In the genomic region with DNA sequence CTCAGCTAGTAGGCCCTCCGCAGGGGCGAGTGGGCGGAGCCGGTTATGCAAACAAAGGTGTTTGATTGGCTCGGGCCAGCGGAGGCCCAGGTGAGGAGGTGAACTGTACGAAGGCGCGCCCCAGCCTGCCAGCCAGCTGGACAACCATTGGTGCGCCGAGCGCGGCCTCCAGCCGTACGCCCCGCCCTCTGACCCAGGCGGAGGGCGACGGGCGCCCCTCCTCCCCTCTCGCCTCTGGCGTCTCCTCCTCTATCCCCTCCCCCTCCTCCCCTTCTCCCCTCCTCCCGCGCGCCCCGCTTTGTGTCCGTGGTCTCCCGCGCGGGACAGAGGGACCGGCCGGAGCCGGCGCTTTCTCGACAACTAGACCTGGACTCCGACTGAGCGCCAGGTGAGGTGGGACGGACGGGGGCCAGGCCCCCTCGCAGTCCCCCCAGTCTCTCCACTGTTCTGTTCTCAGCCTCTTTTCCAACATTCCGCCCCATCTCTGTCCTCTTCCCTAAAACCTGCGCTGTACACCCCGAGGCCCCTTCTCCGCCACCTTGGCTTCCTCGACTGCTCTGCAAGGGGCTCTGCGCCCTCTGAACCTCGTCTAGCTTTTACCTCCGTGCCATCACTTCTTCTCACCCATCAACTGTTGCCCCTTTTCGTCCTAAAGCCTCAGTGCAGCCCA, we compare ENCODE assay signal across 8 mouse cellular contexts. TPM values are rescaled to one million over a fixed set of nuclear protein-coding genes. Genes with fewer than 3 reads are reported as not detected.
DNase-seq lines count a peak whose midpoint lies in the region; ATAC-seq and TF ChIP-seq lines count a peak whose summit lies in the region.

No protein-coding gene starts in this region.

- H3K4me2 ChIP-seq in midbrain, embryonic 11.5 days, result peak overlapping the region; percentile 53

- H3K9ac ChIP-seq in midbrain, embryonic 11.5 days (ENCODE audit: low read length), result peak overlapping the region; percentile 87

- peak overlapping the region; percentile 96 for H3K27ac ChIP-seq in forebrain, embryonic 10.5 days
- H3K27ac ChIP-seq in limb, embryonic 10.5 days, result peak overlapping the region; percentile 95
- H3K27ac ChIP-seq in midbrain, embryonic 11.5 days (ENCODE audit: low read depth, low read length), result peak overlapping the region; percentile 73; the same call in 1 of the 2 replicates

- peak overlapping the region; percentile 58; the same call in 1 of the 2 replicates for H3K4me3 ChIP-seq in G1E (ENCODE audit: low read depth, low read length)
- peak overlapping the region; percentile 68 for H3K4me3 ChIP-seq in forebrain, embryonic 10.5 days
- H3K4me3 ChIP-seq in limb, embryonic 10.5 days, result peak overlapping the region; percentile 68
- H3K4me3 ChIP-seq in midbrain, embryonic 11.5 days (ENCODE audit: low read depth, low read length), result peak overlapping the region; percentile 57

- intact Hi-C loops in heart, postnatal 25 days (cut with DNase I), result loop anchor here (10.0 kb wide), 1 partner anchor 168 kb away; no protein-coding TSS in a partner anchor

- no peaks in the 10 kb centered on the region for H3K36me3 ChIP-seq in G1E (replicated peaks)
- H3K36me3 ChIP-seq in forebrain, embryonic 10.5 days (replicated peaks), result no peaks in the 10 kb centered on the region; the same call in 1 of the 2 replicates
- H3K36me3 ChIP-seq in limb, embryonic 10.5 days, result peaks cover 3% of the 10 kb centered on the region; the same call in 1 of the 2 replicates
- no peaks in the 10 kb centered on the region for H3K36me3 ChIP-seq in midbrain, embryonic 11.5 days (ENCODE audit: control insufficient read depth, insufficient read depth, low read length)

- H3K9me3 ChIP-seq in G1E (replicated peaks), result no peaks in the 10 kb centered on the region
- H3K9me3 ChIP-seq in forebrain, embryonic 10.5 days, result no peaks in the 10 kb centered on the region
- H3K9me3 ChIP-seq in limb, embryonic 10.5 days (replicated peaks), result no peaks in the 10 kb centered on the region
- H3K9me3 ChIP-seq in midbrain, embryonic 11.5 days (ENCODE audit: control insufficient read depth, low read length), result no peaks in the 10 kb centered on the region

- DNase-seq in G1E (ENCODE audit: low spot score), result no peak
- DNase-seq in c-Kit-positive CD71-negative TER-119-negative erythroid progenitor cells, embryonic 14.5 days (ENCODE audit: low read depth), result peak; percentile 40
- peak; percentile 75 for DNase-seq in forebrain, embryonic 10.5 days (ENCODE audit: extremely low spot score, low spot score)
- peak; percentile 36 for DNase-seq in heart, postnatal 25 days (ENCODE audit: low spot score)
- DNase-seq in limb, embryonic 10.5 days (ENCODE audit: low spot score), result peak; percentile 79
- DNase-seq in midbrain, embryonic 11.5 days (ENCODE audit: low spot score, missing footprints), result peak; percentile 95
- DNase-seq in spleen, adult 18-20 months, result peak; percentile 47 to 59
- no peak for DNase-seq in layer of hippocampus, postnatal 14 days (ENCODE audit: low spot score in 2 of 2)

- peaks cover 3% of the 10 kb centered on the region for H3K4me1 ChIP-seq in G1E (ENCODE audit: insufficient read depth, low read depth, low read length)
- H3K4me1 ChIP-seq in forebrain, embryonic 10.5 days, result peaks cover 38% of the 10 kb centered on the region
- H3K4me1 ChIP-seq in limb, embryonic 10.5 days, result peaks cover 17% of the 10 kb centered on the region
- peaks cover 6% of the 10 kb centered on the region; the same call in 1 of the 2 replicates for H3K4me1 ChIP-seq in midbrain, embryonic 11.5 days (ENCODE audit: control insufficient read depth, insufficient read depth, low read length)

- H3K27me3 ChIP-seq in G1E (ENCODE audit: insufficient read depth, low read length), result peaks cover 3% of the 10 kb centered on the region; the same call in 1 of the 2 replicates
- peaks cover 52% of the 10 kb centered on the region for H3K27me3 ChIP-seq in forebrain, embryonic 10.5 days (ENCODE audit: poor library complexity, severe bottlenecking)
- peaks cover 84% of the 10 kb centered on the region for H3K27me3 ChIP-seq in limb, embryonic 10.5 days (ENCODE audit: low read depth, poor library complexity, severe bottlenecking)
- peaks cover 3% of the 10 kb centered on the region for H3K27me3 ChIP-seq in midbrain, embryonic 11.5 days (ENCODE audit: control insufficient read depth, insufficient read depth, low read length)

- TF ChIP-seq CTCF in G1E (IDR thresholded peaks at IDR 0.05; ENCODE audit: low read depth, low read length), result no peak

- no peak for ATAC-seq in G1E (ENCODE audit: extremely low read depth, insufficient number of reproducible peaks, low FRiP score, poor library complexity, severe bottlenecking)
- ATAC-seq in midbrain, embryonic 11.5 days (ENCODE audit: low FRiP score), result peak; percentile 93

- 23% methylated on average over 35 of the region's 49 CpGs for WGBS in forebrain, embryonic 10.5 days
- WGBS in limb, embryonic 10.5 days, result 17% methylated on average over 35 of the region's 49 CpGs
- WGBS in midbrain, embryonic 11.5 days, result 16% methylated on average over 26 of the region's 49 CpGs

RNA-seq across cellular contexts. Expression of gene Dlg3, which starts 9.6 kb away (rescaled TPM):
- not detected in 2 replicates for total RNA-seq in G1E (2014; fragmentation: Nextera tagmentation)
- 0.05 TPM in 1 of 2 replicates, not detected in the other for total RNA-seq in G1E (2017)
- polyA plus RNA-seq in G1E (2012), result not detected in 2 replicates
- polyA plus RNA-seq in forebrain, embryonic 10.5 days (2016; fragmentation: Nextera tagmentation; extraction: Ambion mirVana), result 15.6 and 16.8 TPM in 2 replicates
- total RNA-seq in heart, postnatal 25 days (2021), result 1 to 10 TPM; 3.2 to 3.4 TPM
- 15.7 and 17.4 TPM in 2 replicates for polyA plus RNA-seq in limb, embryonic 10.5 days (2016; fragmentation: Nextera tagmentation; extraction: Ambion mirVana)
- polyA plus RNA-seq in midbrain, embryonic 11.5 days (2014; fragmentation: Nextera tagmentation; extraction: Ambion mirVana), result 7.5 and 9.7 TPM in 2 replicates
- total RNA-seq in layer of hippocampus, postnatal 14 days (2021), result 100 to 1,000 TPM; 138 to 153 TPM

RNA-seq across cellular contexts. Expression of gene Gdpd2, which starts 47.4 kb away (rescaled TPM):
- total RNA-seq in G1E (2014; fragmentation: Nextera tagmentation) (not detected in 2 replicates), G1E (2017) (0.16 TPM in 1 of 2 replicates, not detected in the other)
- polyA plus RNA-seq in G1E (2012), result not detected in 2 replicates
- 3.6 and 3.8 TPM in 2 replicates for polyA plus RNA-seq in forebrain, embryonic 10.5 days (2016; fragmentation: Nextera tagmentation; extraction: Ambion mirVana)
- total RNA-seq in heart, postnatal 25 days (2021), result not detected
- polyA plus RNA-seq in limb, embryonic 10.5 days (2016; fragmentation: Nextera tagmentation; extraction: Ambion mirVana), result 1.4 and 1.5 TPM in 2 replicates
- polyA plus RNA-seq in midbrain, embryonic 11.5 days (2014; fragmentation: Nextera tagmentation; extraction: Ambion mirVana), result 13.7 and 19.7 TPM in 2 replicates
- total RNA-seq in layer of hippocampus, postnatal 14 days (2021), result 10 to 100 TPM; 13.1 to 19.1 TPM

Comparison
In these comparisons a context has a peak if more than half of its experiments do, and no peak if none do; other contexts are left out.
1. DNase-seq: peak in c-Kit-positive CD71-negative TER-119-negative erythroid progenitor cells, embryonic 14.5 days (single experiment), forebrain, embryonic 10.5 days (single experiment), heart, postnatal 25 days (single experiment), limb, embryonic 10.5 days (single experiment), midbrain, embryonic 11.5 days (single experiment) and spleen, adult 18-20 months (2 of 2); none in G1E (single experiment) and layer of hippocampus, postnatal 14 days (0 of 2).
2. Peak in every context shown above with its lines, with median percentiles within 50 percentile points of each other: H3K4me3 ChIP-seq and H3K27ac ChIP-seq.